ENCODE assay signal across 12 mouse cellular contexts in the genomic region with DNA sequence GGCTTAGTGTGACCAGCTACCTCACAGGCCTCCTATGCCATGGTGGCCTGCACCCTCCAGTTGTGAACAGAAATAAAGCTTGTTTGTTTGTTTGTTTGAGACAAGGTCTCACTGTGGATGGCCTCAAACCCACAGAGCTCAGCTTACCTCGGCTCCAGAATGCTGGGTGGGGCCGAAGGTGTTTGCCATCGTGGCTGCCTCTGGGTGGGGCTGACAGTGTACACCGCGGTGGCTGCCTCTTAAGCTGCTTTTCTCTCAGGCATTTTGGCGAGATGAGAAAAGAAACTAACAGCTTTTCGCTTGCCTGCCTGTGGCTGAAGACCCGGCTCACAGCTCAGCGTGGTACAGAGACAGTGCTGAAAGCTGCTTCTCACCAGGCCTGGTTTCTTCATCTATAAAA. TPM values are rescaled to one million over a fixed set of nuclear protein-coding genes. Genes with fewer than 3 reads are reported as not detected.
"Had no signal": no experiment of that assay in that cellular context is flagged by ENCODE, and none has a peak within 500 bp of the region (broad histone marks: within the 10 kb centered on the region; RNA-seq: fewer than 3 reads in every experiment).

No protein-coding gene starts in this region.

- H3K9me3 ChIP-seq: limb, embryonic 13.5 days; neural tube, embryonic 12.5 days had no signal

- H3K4me2 ChIP-seq: limb, embryonic 13.5 days; neural tube, embryonic 12.5 days had no signal

- H3K4me3 ChIP-seq: layer of hippocampus, adult 2 months; limb, embryonic 13.5 days; neural tube, embryonic 12.5 days had no signal

- DNase-seq: kidney, adult 18-20 months; left cerebral cortex, postnatal 4 days; lung, adult 18-20 months; midbrain, embryonic 14.5 days; thymus, postnatal 36 days had no signal

- H3K27ac ChIP-seq: layer of hippocampus, adult 2 months; limb, embryonic 13.5 days; liver, embryonic 14.5 days; neural tube, embryonic 12.5 days had no signal

- H3K27me3 ChIP-seq: limb, embryonic 13.5 days; neural tube, embryonic 12.5 days had no signal

- H3K9ac ChIP-seq: limb, embryonic 13.5 days; liver, embryonic 14.5 days; neural tube, embryonic 12.5 days had no signal

- H3K4me1 ChIP-seq: limb, embryonic 13.5 days; neural tube, embryonic 12.5 days had no signal

RNA-seq across cellular contexts. Expression of a gene that starts 9.8 kb away (rescaled TPM):
- polyA plus RNA-seq: liver, adult 2 months; liver, embryonic 14.5 days; lung, embryonic 16.5 days; midbrain, embryonic 14.5 days; thymus, postnatal 0 days had no signal

RNA-seq across cellular contexts. Expression of a gene that starts 17.4 kb away (rescaled TPM):
- polyA plus RNA-seq: limb, embryonic 13.5 days; midbrain, embryonic 14.5 days; neural tube, embryonic 12.5 days; thymus, postnatal 0 days had no signal
